Mouse (Mus musculus) retina, embryonic 14.5 days (tissue): ENCODE data around the gene Lig3.
A peak's percentile ranks its signal among the peaks of the same experiment; 100 is the strongest.

Source experiments
- DNase-seq: peaks from one replicate; pipeline ENCODE4 v3.0.0-alpha.2; 2015; ENCODE audit warnings: low spot score

The Lig3 gene

GRCm38 (mm10) chr11:82780983-82781903 is at the start of gene Lig3:
TSS of gene Lig3 (plus strand) at chr11:82781108.
- peak; percentile 96 for DNase-seq

GRCm38 (mm10) chr11:82734227-82734626 is 46.7 kb upstream of the Lig3 start:
- no peak for DNase-seq

GRCm38 (mm10) chr11:82739006-82739405 is 41.9 kb upstream of the Lig3 start:
- no peak for DNase-seq

GRCm38 (mm10) chr11:82746138-82746537 is 34.8 kb upstream of the Lig3 start:
- peak; percentile 52 for DNase-seq

- no peak for DNase-seq
Measured at GRCm38 (mm10) chr11:82746857-82747366, 34.0 kb upstream of the Lig3 start.

GRCm38 (mm10) chr11:82752349-82753115 is 28.4 kb upstream of the Lig3 start:
- DNase-seq, result no peak

- no peak for DNase-seq
Measured at GRCm38 (mm10) chr11:82755919-82756318, 25.0 kb upstream of the Lig3 start.

- no peak for DNase-seq
Measured at GRCm38 (mm10) chr11:82762286-82762829, 18.6 kb upstream of the Lig3 start.

- DNase-seq, result no peak
Measured at GRCm38 (mm10) chr11:82763261-82763660, 17.6 kb upstream of the Lig3 start.

GRCm38 (mm10) chr11:82763742-82764437 is 17.0 kb upstream of the Lig3 start, which contains the start of the genes Cct6b and Zfp830:
TSS of gene Cct6b (minus strand) at chr11:82764321.
TSS of gene Zfp830 (plus strand) at chr11:82764345.
- peak; percentile 95 for DNase-seq

GRCm38 (mm10) chr11:82764438-82764924 is 16.4 kb upstream of the Lig3 start:
- DNase-seq, result no peak

- DNase-seq, result no peak
Measured at GRCm38 (mm10) chr11:82780134-82780533, 774 bp upstream of the Lig3 start.

- no peak for DNase-seq
Measured at GRCm38 (mm10) chr11:82782197-82782596, 1.3 kb downstream of the Lig3 start.

GRCm38 (mm10) chr11:82783453-82783852 is 2.5 kb downstream of the Lig3 start:
- DNase-seq, result no peak

GRCm38 (mm10) chr11:82806656-82807055 is 25.7 kb downstream of the Lig3 start:
- DNase-seq, result no peak

GRCm38 (mm10) chr11:82807370-82807769 is 26.5 kb downstream of the Lig3 start:
- no peak for DNase-seq

- no peak for DNase-seq
Measured at GRCm38 (mm10) chr11:82808485-82808884, 27.6 kb downstream of the Lig3 start.

- peak; percentile 74 for DNase-seq
Measured at GRCm38 (mm10) chr11:82819350-82819749, 38.4 kb downstream of the Lig3 start.

- no peak for DNase-seq
Measured at GRCm38 (mm10) chr11:82820788-82821456, 40.0 kb downstream of the Lig3 start.

GRCm38 (mm10) chr11:82826818-82827217 is 45.9 kb downstream of the Lig3 start:
- no peak for DNase-seq
